In the genomic region with DNA sequence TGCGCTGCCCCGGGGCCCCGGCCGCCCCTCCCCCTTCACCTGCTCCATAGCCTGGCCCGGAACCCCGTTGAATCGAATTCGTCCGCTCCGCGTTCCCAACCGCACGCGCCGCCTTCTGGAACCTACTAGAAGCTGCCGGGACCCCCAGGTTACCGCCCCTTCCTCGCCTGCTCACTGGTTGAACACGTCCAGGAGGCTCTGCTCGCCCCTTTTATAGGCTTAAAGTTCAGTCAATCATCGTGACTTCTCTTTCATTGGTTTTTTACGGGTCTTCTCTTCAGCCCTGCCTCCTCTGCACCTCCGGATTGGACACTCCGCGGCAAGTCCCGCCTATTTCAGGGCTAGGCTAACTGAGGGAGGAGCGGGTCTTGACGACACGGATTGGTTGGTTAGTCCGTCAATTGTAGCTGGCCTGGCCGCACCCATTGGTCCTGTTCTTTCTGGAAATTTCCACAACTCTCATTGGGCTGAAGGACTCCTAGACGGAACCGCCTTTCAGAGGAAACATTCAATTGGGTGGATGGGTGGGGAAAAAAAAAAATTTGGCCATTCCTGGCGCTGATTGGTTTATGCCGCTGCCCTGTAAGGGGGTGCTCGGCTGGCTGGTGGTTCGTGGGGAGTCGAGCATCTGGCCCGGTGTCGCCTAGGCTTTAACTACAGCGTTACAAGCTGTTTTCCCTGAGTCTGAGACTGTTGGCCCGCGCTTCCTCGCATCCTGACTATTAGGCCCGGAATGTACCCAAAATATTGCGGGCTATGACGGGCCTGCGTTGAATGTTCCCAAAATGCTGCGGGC, we compare ENCODE assay signal across 8 mouse cellular contexts. TPM values are rescaled to one million over a fixed set of nuclear protein-coding genes. Genes with fewer than 3 reads are reported as not detected.
DNase-seq lines count a peak whose midpoint lies in the region; ATAC-seq lines count a peak whose summit lies in the region.

A gene (minus strand): TSS at position 127 of the 796 bp plus-strand sequence.

- peak; percentile 95 for ATAC-seq in megakaryocyte progenitor cell, adult 5-6 weeks (replicated peaks; ENCODE audit: poor library complexity)

- peak; percentile 100 for DNase-seq in adipocyte (ENCODE audit: low spot score)
- peak; percentile 100 for DNase-seq in embryo, embryonic 10 days (ENCODE audit: low spot score)
- peak; percentile 96 for DNase-seq in gastrocnemius, postnatal 10 days
- peak; percentile 100 for DNase-seq in induced T-regulatory cell, adult 2 months (ENCODE audit: low read depth)
- peak; percentile 100 for DNase-seq in left cerebral cortex, adult 9 months (ENCODE audit: low spot score in 2 of 2)
- peak; percentile 98 for DNase-seq in right cerebral cortex, postnatal 14 days
- DNase-seq in urinary bladder, postnatal 36 days (ENCODE audit: low spot score in 2 of 2) = peak; percentile 98 to 99

RNA-seq across cellular contexts. Expression of the gene that starts here (rescaled TPM):
- total RNA-seq in gastrocnemius, postnatal 10 days (2021) = 100 to 1,000 TPM in 1 of 2 experiments, 10 to 100 TPM in 1; 98.2 to 100 TPM
- total RNA-seq in megakaryocyte progenitor cell, adult 5-6 weeks (2015) = 197 and 204 TPM in 2 replicates
- 244 and 250 TPM in 2 replicates for total RNA-seq in megakaryocyte progenitor cell, adult 5-6 weeks (2017)

Comparison
In these comparisons a context has a peak if more than half of its experiments do, and no peak if none do; other contexts are left out.
1. Peak in every context shown above with its lines: DNase-seq and ATAC-seq.